Mouse (Mus musculus) forelimb bud, embryonic 11.5 days (tissue): ENCODE results near the gene Gse1.

Experiments
- DNase-seq: peaks from one replicate; pipeline ENCODE4 v3.0.0-alpha.2; 2012; ENCODE audit warnings: low read depth, low spot score

The Gse1 gene

GRCm38 (mm10) chr8:120610824-120611223, 382.6 kb downstream of the Gse1 start:
- DNase-seq = no peak

- DNase-seq = no peak
These were observed 386.2 kb downstream of the Gse1 start for GRCm38 (mm10) chr8:120614491-120614890.

GRCm38 (mm10) chr8:120616663-120617626, 388.7 kb downstream of the Gse1 start:
- DNase-seq = no peak

- peak; percentile 77 for DNase-seq
These were observed 389.9 kb downstream of the Gse1 start for GRCm38 (mm10) chr8:120618110-120618509.

GRCm38 (mm10) chr8:120619235-120620180, 391.3 kb downstream of the Gse1 start:
- no peak for DNase-seq

- no peak for DNase-seq
These were observed 392.2 kb downstream of the Gse1 start for GRCm38 (mm10) chr8:120620441-120620840.

- no peak for DNase-seq
These were observed 393.9 kb downstream of the Gse1 start for GRCm38 (mm10) chr8:120622161-120622560.

GRCm38 (mm10) chr8:120623608-120624007, 395.4 kb downstream of the Gse1 start:
- DNase-seq = no peak

GRCm38 (mm10) chr8:120626461-120626860, 398.2 kb downstream of the Gse1 start:
- DNase-seq = no peak

GRCm38 (mm10) chr8:120627298-120627697, 399.0 kb downstream of the Gse1 start:
- DNase-seq = no peak

GRCm38 (mm10) chr8:120630031-120630430, 401.8 kb downstream of the Gse1 start:
- DNase-seq = no peak

- no peak for DNase-seq
These were observed 402.6 kb downstream of the Gse1 start for GRCm38 (mm10) chr8:120630848-120631247.
